Mouse (Mus musculus) spleen, adult 2 months (tissue): Measurements from ENCODE around the gene Phpt1.

ENCODE experiments used
- CTCF ChIP-seq: fragments of 200-500 bp; IDR thresholded peaks from 2 replicates; pipeline ENCODE4 v1.5.1; 2011; ENCODE audit warnings: mild to moderate bottlenecking, inconsistent platforms; ENCODE audit not compliant: insufficient read depth, insufficient read length, insufficient replicate concordance; ENCODE audit errors: extremely low read depth
- POLR2A ChIP-seq: fragments of 200-500 bp; IDR thresholded peaks from 2 replicates; pipeline ENCODE4 v1.6.1; 2011; ENCODE audit warnings: low read depth, low read length, inconsistent platforms

DNA sequence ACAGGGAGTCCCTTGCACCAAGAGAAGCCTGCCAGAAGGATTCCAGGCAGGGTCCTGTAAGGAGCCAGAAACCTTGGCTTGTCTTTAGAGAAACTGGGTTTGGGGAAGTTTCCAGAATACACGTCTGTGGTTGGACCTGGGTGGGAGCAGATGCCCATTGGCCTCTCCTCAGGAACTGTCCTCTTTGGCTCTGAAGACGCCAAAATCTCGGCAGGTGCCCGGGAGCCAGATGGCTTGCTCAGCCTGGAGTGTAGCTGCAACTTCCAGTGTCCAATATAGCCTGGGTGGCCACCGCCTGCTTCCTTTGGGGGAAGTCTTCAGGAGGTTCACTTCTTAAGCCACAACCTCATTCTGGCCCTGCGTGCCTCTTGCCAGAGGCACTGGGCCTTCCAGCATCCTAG lies 6.9 kb upstream of the Phpt1 start:
- no peak for TF ChIP-seq POLR2A
- no peak for TF ChIP-seq CTCF
